Mouse (Mus musculus): Measurements from ENCODE around the gene Padi2. TPM values are rescaled to one million over a fixed set of nuclear protein-coding genes. Genes with fewer than 3 reads are reported as not detected.
A peak's percentile ranks its signal among the peaks of the same experiment; 100 is the strongest.

Gene Padi2
- polyA plus RNA-seq, 1 experiment, result 19.5 TPM

- Histone ChIP-seq H3K27ac (ENCODE audit: control insufficient read depth, insufficient read depth, low read length) (no peak overlapping the region), H3K36me3 (ENCODE audit: control insufficient read depth, insufficient read depth, low read length) (no peaks in the 10 kb centered on the region), H3K27me3 (ENCODE audit: control insufficient read depth, insufficient read depth, low read length) (no peaks in the 10 kb centered on the region), H3K4me1 (replicated peaks; ENCODE audit: control insufficient read depth, insufficient read depth, low read length) (no peaks in the 10 kb centered on the region), H3K4me3 (ENCODE audit: control insufficient read depth, insufficient read depth, low read length) (no peak overlapping the region)
- no peak for DNase-seq
- TF ChIP-seq CTCF (IDR thresholded peaks at IDR 0.05; ENCODE audit: borderline replicate concordance, control insufficient read depth, extremely low read depth, insufficient read depth, low read length, poor library complexity), result no peak
- TF ChIP-seq POLR2A (IDR thresholded peaks at IDR 0.05; ENCODE audit: control insufficient read depth, extremely low read depth, insufficient read depth, low read length, poor library complexity), result no peak
- WGBS, result 97% methylated on average over 14 of the region's 14 CpGs
Observed at GRCm38 (mm10) chr4:140891525-140892162, 14.5 kb upstream of the Padi2 start.

- TF ChIP-seq CTCF (IDR thresholded peaks at IDR 0.05; ENCODE audit: borderline replicate concordance, control insufficient read depth, extremely low read depth, insufficient read depth, low read length, poor library complexity), result no peak
- TF ChIP-seq POLR2A (IDR thresholded peaks at IDR 0.05; ENCODE audit: control insufficient read depth, extremely low read depth, insufficient read depth, low read length, poor library complexity), result no peak
- no peaks in the 10 kb centered on the region for H3K36me3 ChIP-seq (ENCODE audit: control insufficient read depth, insufficient read depth, low read length)
- WGBS, result 76% methylated on average over 1 of the region's 1 CpGs
- H3K27ac ChIP-seq (ENCODE audit: control insufficient read depth, insufficient read depth, low read length), result no peak overlapping the region
- H3K4me3 ChIP-seq (ENCODE audit: control insufficient read depth, insufficient read depth, low read length), result no peak overlapping the region
- no peaks in the 10 kb centered on the region for H3K27me3 ChIP-seq (ENCODE audit: control insufficient read depth, insufficient read depth, low read length)
- DNase-seq, result no peak
- H3K4me1 ChIP-seq (replicated peaks; ENCODE audit: control insufficient read depth, insufficient read depth, low read length), result no peaks in the 10 kb centered on the region
Observed at GRCm38 (mm10) chr4:140892163-140892530, 14.0 kb upstream of the Padi2 start.

- 13% methylated on average over 14 of the region's 14 CpGs for WGBS
- Histone ChIP-seq H3K4me3 (ENCODE audit: control insufficient read depth, insufficient read depth, low read length) (no peak overlapping the region), H3K27me3 (ENCODE audit: control insufficient read depth, insufficient read depth, low read length) (no peaks in the 10 kb centered on the region), H3K27ac (ENCODE audit: control insufficient read depth, insufficient read depth, low read length) (no peak overlapping the region), H3K36me3 (ENCODE audit: control insufficient read depth, insufficient read depth, low read length) (no peaks in the 10 kb centered on the region), H3K4me1 (replicated peaks; ENCODE audit: control insufficient read depth, insufficient read depth, low read length) (peaks cover 23% of the 10 kb centered on the region)
- DNase-seq, result no peak
- TF ChIP-seq POLR2A (IDR thresholded peaks at IDR 0.05; ENCODE audit: control insufficient read depth, extremely low read depth, insufficient read depth, low read length, poor library complexity) (no peak), CTCF (IDR thresholded peaks at IDR 0.05; ENCODE audit: borderline replicate concordance, control insufficient read depth, extremely low read depth, insufficient read depth, low read length, poor library complexity) (no peak)
Observed at GRCm38 (mm10) chr4:140904776-140905425, 1.2 kb upstream of the Padi2 start.

- Histone ChIP-seq H3K4me3 (ENCODE audit: control insufficient read depth, insufficient read depth, low read length) (peak overlapping the region; percentile 58), H3K4me1 (replicated peaks; ENCODE audit: control insufficient read depth, insufficient read depth, low read length) (peaks cover 23% of the 10 kb centered on the region), H3K27ac (ENCODE audit: control insufficient read depth, insufficient read depth, low read length) (peak overlapping the region; percentile 47; the same call in 1 of the 2 replicates), H3K36me3 (ENCODE audit: control insufficient read depth, insufficient read depth, low read length) (no peaks in the 10 kb centered on the region), H3K27me3 (ENCODE audit: control insufficient read depth, insufficient read depth, low read length) (no peaks in the 10 kb centered on the region)
- WGBS, result 2% methylated on average over 11 of the region's 11 CpGs
- TF ChIP-seq POLR2A (IDR thresholded peaks at IDR 0.05; ENCODE audit: control insufficient read depth, extremely low read depth, insufficient read depth, low read length, poor library complexity) (no peak), CTCF (IDR thresholded peaks at IDR 0.05; ENCODE audit: borderline replicate concordance, control insufficient read depth, extremely low read depth, insufficient read depth, low read length, poor library complexity) (peak; percentile 36; the same call in 1 of the 2 replicates)
- peak; percentile 49 for DNase-seq
Observed at GRCm38 (mm10) chr4:140905426-140905871, 695 bp upstream of the Padi2 start.

- peaks cover 23% of the 10 kb centered on the region for H3K4me1 ChIP-seq (replicated peaks; ENCODE audit: control insufficient read depth, insufficient read depth, low read length)
- DNase-seq, result no peak
- no peak overlapping the region for H3K27ac ChIP-seq (ENCODE audit: control insufficient read depth, insufficient read depth, low read length)
- no peak overlapping the region for H3K4me3 ChIP-seq (ENCODE audit: control insufficient read depth, insufficient read depth, low read length)
- H3K27me3 ChIP-seq (ENCODE audit: control insufficient read depth, insufficient read depth, low read length), result no peaks in the 10 kb centered on the region
- TF ChIP-seq CTCF (IDR thresholded peaks at IDR 0.05; ENCODE audit: borderline replicate concordance, control insufficient read depth, extremely low read depth, insufficient read depth, low read length, poor library complexity), result no peak
- TF ChIP-seq POLR2A (IDR thresholded peaks at IDR 0.05; ENCODE audit: control insufficient read depth, extremely low read depth, insufficient read depth, low read length, poor library complexity), result no peak
- WGBS, result 83% methylated on average over 11 of the region's 11 CpGs
- no peaks in the 10 kb centered on the region for H3K36me3 ChIP-seq (ENCODE audit: control insufficient read depth, insufficient read depth, low read length)
Observed at GRCm38 (mm10) chr4:140906827-140907280, 710 bp downstream of the Padi2 start.

GRCm38 (mm10) chr4:140907306-140908024 lies 1.3 kb downstream of the Padi2 start:
- Histone ChIP-seq H3K27me3 (ENCODE audit: control insufficient read depth, insufficient read depth, low read length) (no peaks in the 10 kb centered on the region), H3K36me3 (ENCODE audit: control insufficient read depth, insufficient read depth, low read length) (no peaks in the 10 kb centered on the region), H3K4me1 (replicated peaks; ENCODE audit: control insufficient read depth, insufficient read depth, low read length) (peaks cover 21% of the 10 kb centered on the region), H3K27ac (ENCODE audit: control insufficient read depth, insufficient read depth, low read length) (no peak overlapping the region), H3K4me3 (ENCODE audit: control insufficient read depth, insufficient read depth, low read length) (no peak overlapping the region)
- DNase-seq, result no peak
- TF ChIP-seq CTCF (IDR thresholded peaks at IDR 0.05; ENCODE audit: borderline replicate concordance, control insufficient read depth, extremely low read depth, insufficient read depth, low read length, poor library complexity), result no peak
- WGBS, result 88% methylated on average over 12 of the region's 12 CpGs
